Mouse (Mus musculus): ENCODE results near the gene Mst1.

DNA sequence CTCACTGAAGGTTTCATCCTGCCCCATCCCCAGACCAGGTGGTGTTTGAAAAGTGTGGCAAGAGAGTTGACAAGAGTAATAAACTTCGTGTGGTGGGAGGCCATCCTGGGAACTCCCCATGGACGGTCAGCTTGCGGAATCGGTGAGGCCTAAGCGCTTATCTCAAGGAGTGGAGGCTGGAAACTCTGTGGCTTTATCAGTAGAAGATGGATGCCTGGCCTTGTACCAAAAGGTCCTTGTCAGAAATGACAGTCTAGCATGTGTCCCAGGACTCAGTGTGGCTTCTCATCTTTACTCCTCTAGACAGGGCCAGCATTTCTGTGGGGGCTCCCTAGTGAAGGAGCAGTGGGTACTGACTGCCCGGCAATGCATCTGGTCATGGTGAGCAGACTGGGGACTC is 3.3 kb downstream of the Mst1 start:
- TF ChIP-seq CTCF (IDR thresholded peaks at IDR 0.05; ENCODE audit: borderline replicate concordance, control insufficient read depth, extremely low read depth, insufficient read depth, low read length, poor library complexity), result no peak
- no peak for TF ChIP-seq POLR2A (IDR thresholded peaks at IDR 0.05; ENCODE audit: control insufficient read depth, extremely low read depth, insufficient read depth, low read length, poor library complexity)

All from thymus, adult 2 months (tissue).